Mouse (Mus musculus): ENCODE measurements around the gene Ppa2. TPM values are rescaled to one million over a fixed set of nuclear protein-coding genes. Genes with fewer than 3 reads are reported as not detected.

Ppa2 gene
- polyA plus RNA-seq, 1 experiment from 2014 or later: 70.6 TPM

DNA sequence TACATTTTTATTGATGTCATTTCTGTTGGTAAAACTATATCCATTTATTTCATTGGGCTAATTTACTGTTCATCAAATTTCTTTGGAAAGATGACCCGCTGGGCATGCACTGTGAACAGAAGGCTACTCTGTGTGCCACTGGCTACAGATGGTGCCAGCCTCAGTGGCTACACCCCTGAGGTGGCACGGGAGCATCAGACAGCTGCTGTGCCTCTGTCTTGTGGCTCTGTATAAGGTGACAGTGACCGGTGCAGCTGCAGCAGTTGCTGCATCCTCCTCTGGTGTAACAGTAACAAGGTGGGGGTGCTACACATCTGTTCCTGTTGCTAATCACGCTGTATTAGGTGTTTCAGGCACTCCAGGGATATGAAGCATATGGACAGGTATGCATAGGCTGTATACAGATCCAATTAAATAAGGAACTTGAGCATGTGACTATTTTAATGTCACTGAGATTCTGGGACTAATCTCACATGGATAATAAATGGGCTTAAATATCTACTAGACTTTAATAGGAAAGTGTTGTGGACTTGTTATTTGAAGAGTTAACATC is 101.3 kb downstream of the Ppa2 start:
- Histone ChIP-seq H3K36me3 (no peaks in the 10 kb centered on the region), H3K4me3 (no peak overlapping the region), H3K27me3 (no peaks in the 10 kb centered on the region), H3K27ac (replicated peaks) (no peak overlapping the region), H3K9me3 (no peaks in the 10 kb centered on the region), H3K4me1 (no peaks in the 10 kb centered on the region), H3K4me2 (replicated peaks) (no peak overlapping the region), H3K9ac (replicated peaks) (no peak overlapping the region)
- no peak for ATAC-seq (replicated peaks)
- WGBS: 85% methylated on average over 4 of the region's 4 CpGs

DNA sequence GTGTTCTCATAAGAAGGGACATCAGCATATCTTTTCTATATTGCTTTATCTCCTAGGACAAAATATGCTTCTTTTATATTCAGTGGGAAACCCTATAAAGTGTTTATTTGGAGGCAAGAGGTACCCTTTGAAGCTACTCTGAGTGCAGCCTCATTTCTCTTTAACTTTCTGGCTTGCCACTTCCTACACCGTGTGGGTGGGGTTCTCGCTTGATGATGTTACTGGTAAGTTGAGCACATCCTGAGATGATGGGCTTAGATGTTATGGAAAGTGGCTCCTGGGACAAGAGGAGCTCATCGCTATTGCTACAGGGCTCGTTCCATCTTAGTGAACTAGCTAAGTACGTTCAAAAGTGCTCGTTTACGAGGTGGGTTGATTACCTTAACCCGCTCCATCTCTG is 101.9 kb downstream of the Ppa2 start:
- H3K4me3 ChIP-seq: no peak overlapping the region
- H3K27ac ChIP-seq (replicated peaks): no peak overlapping the region
- H3K4me1 ChIP-seq: no peaks in the 10 kb centered on the region
- H3K36me3 ChIP-seq: no peaks in the 10 kb centered on the region
- WGBS: 89% methylated on average over 8 of the region's 8 CpGs
- no peaks in the 10 kb centered on the region for H3K9me3 ChIP-seq
- H3K4me2 ChIP-seq (replicated peaks): no peak overlapping the region
- H3K9ac ChIP-seq (replicated peaks): no peak overlapping the region
- H3K27me3 ChIP-seq: no peaks in the 10 kb centered on the region
- no peak for ATAC-seq (replicated peaks)

DNA sequence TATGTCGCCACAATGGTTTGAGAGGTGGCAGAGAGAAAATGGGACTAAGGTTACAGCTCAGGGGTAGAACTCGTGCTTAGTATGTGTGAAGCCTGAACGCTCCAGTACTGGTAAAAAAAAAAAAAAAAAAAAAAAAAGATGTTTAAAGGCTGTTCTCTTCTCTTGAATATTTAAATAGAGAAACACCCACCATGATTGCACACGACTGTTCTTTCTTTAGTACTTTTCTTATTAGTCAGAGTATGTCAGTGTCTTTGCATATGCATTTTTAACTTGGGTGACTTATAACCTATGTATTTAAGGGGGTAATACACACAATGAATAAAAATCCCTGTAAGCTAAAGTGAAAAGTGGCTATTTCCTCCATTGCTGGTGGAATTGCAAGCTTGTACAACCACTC is 104.8 kb downstream of the Ppa2 start:
- 89% methylated on average over 4 of the region's 4 CpGs for WGBS
- Histone ChIP-seq H3K9ac (replicated peaks) (no peak overlapping the region), H3K4me2 (replicated peaks) (no peak overlapping the region), H3K4me1 (no peaks in the 10 kb centered on the region), H3K4me3 (no peak overlapping the region), H3K36me3 (no peaks in the 10 kb centered on the region), H3K9me3 (no peaks in the 10 kb centered on the region), H3K27ac (replicated peaks) (no peak overlapping the region), H3K27me3 (no peaks in the 10 kb centered on the region)
- no peak for ATAC-seq (replicated peaks)

DNA sequence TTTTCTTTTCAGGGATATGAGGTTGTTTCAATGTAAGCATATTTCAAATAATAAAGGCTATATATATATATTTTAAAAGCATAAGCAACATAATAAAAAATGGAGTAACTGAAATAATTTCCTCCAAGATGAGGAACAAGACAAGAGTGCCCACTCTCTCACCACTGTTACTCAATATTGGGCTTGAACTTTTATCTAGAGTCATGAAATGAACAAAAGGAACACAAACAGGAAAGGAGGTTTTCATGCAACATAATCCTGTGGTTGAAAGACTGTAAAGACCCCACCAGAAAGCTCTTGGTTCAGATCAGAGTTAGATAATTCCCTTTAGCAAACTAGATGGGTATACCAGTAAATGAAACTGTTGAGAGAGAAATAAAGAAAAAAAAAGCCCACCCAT is 113.2 kb downstream of the Ppa2 start:
- no peak for ATAC-seq (replicated peaks)
- Histone ChIP-seq H3K4me2 (replicated peaks) (no peak overlapping the region), H3K27me3 (no peaks in the 10 kb centered on the region), H3K4me3 (no peak overlapping the region), H3K27ac (replicated peaks) (no peak overlapping the region), H3K4me1 (no peaks in the 10 kb centered on the region), H3K36me3 (no peaks in the 10 kb centered on the region), H3K9me3 (no peaks in the 10 kb centered on the region), H3K9ac (replicated peaks) (no peak overlapping the region)

Other genes with a start within 250 kb of the Ppa2 start
- gene Ints12, start 218.3 kb upstream of the Ppa2 start, polyA plus RNA-seq (2015; fragmentation: Nextera tagmentation; extraction: Ambion mirVana): 19.2 and 19.5 TPM in 2 replicates
- gene Gstcd, start 218.1 kb upstream of the Ppa2 start, polyA plus RNA-seq (2015; fragmentation: Nextera tagmentation; extraction: Ambion mirVana): 4.4 and 4.6 TPM in 2 replicates
- gene Arhgef38, start 75.2 kb upstream of the Ppa2 start, polyA plus RNA-seq (2015; fragmentation: Nextera tagmentation; extraction: Ambion mirVana): not detected in 2 replicates
- gene Tet2, start 235.0 kb downstream of the Ppa2 start, polyA plus RNA-seq (2015; fragmentation: Nextera tagmentation; extraction: Ambion mirVana): 18.0 and 21.3 TPM in 2 replicates

Data from forebrain, embryonic 15.5 days (tissue).